Mouse (Mus musculus): ENCODE measurements around the gene Noto.

Noto gene

GRCm38 (mm10) chr6:85423836-85424379 is at the start of gene Noto:
Gene Noto (plus strand): TSS chr6:85423886.
- DNase-seq, result no peak

GRCm38 (mm10) chr6:85373951-85374733 is 49.5 kb upstream of the Noto start, which contains the start of gene Rab11fip5:
Gene Rab11fip5 (minus strand): TSS chr6:85374634.
- no peak for DNase-seq

GRCm38 (mm10) chr6:85374734-85375114 is 49.0 kb upstream of the Noto start:
- peak; percentile 97 to 98 for DNase-seq

GRCm38 (mm10) chr6:85377066-85377734 is 46.5 kb upstream of the Noto start:
- no peak for DNase-seq

GRCm38 (mm10) chr6:85377876-85378275 is 45.8 kb upstream of the Noto start:
- DNase-seq, result no peak

GRCm38 (mm10) chr6:85378629-85379028 is 45.1 kb upstream of the Noto start:
- DNase-seq, result no peak

- DNase-seq, result peak; percentile 87 to 90
These were observed 43.3 kb upstream of the Noto start for GRCm38 (mm10) chr6:85380201-85380900.

- no peak for DNase-seq
These were observed 42.6 kb upstream of the Noto start for GRCm38 (mm10) chr6:85380901-85381647.

GRCm38 (mm10) chr6:85381648-85382020 is 42.1 kb upstream of the Noto start:
- no peak for DNase-seq

- DNase-seq, result no peak
These were observed 40.9 kb upstream of the Noto start for GRCm38 (mm10) chr6:85382791-85383190.

GRCm38 (mm10) chr6:85388608-85389007 is 35.1 kb upstream of the Noto start:
- DNase-seq, result no peak

GRCm38 (mm10) chr6:85391803-85392202 is 31.9 kb upstream of the Noto start:
- DNase-seq, result peak; percentile 75 to 88

GRCm38 (mm10) chr6:85395360-85395759 is 28.3 kb upstream of the Noto start:
- no peak for DNase-seq

GRCm38 (mm10) chr6:85397165-85397564 is 26.5 kb upstream of the Noto start:
- peak; percentile 50 to 84 for DNase-seq

- peak; percentile 57 to 59 for DNase-seq
These were observed 24.0 kb upstream of the Noto start for GRCm38 (mm10) chr6:85399715-85400114.

GRCm38 (mm10) chr6:85402613-85403012 is 21.1 kb upstream of the Noto start:
- DNase-seq, result no peak

- DNase-seq, result no peak
These were observed 20.6 kb upstream of the Noto start for GRCm38 (mm10) chr6:85403039-85403438.

- no peak for DNase-seq
These were observed 14.7 kb upstream of the Noto start for GRCm38 (mm10) chr6:85409003-85409402.

- DNase-seq, result peak; percentile 29 to 47
These were observed 12.9 kb upstream of the Noto start for GRCm38 (mm10) chr6:85410771-85411273.

- DNase-seq, result no peak
These were observed 7.9 kb upstream of the Noto start for GRCm38 (mm10) chr6:85415829-85416228.

- DNase-seq, result no peak
These were observed 4.5 kb upstream of the Noto start for GRCm38 (mm10) chr6:85419150-85419549.

- DNase-seq, result no peak
These were observed 7.7 kb downstream of the Noto start for GRCm38 (mm10) chr6:85431274-85431841.
